Mouse (Mus musculus) heart, adult 11 months (tissue): ENCODE results near the gene Slc2a9.

Experiments used
- DNase-seq: peaks from one replicate; pipeline ENCODE4 v3.0.0; 2022

Gene Slc2a9

GRCm38 (mm10) chr5:38466569-38467110, 36.3 kb downstream of the Slc2a9 start:
- peak; percentile 69 for DNase-seq

- DNase-seq = peak; percentile 69
These were observed 41.7 kb downstream of the Slc2a9 start for GRCm38 (mm10) chr5:38461261-38461660.

GRCm38 (mm10) chr5:38450936-38451335, 52.0 kb downstream of the Slc2a9 start:
- DNase-seq = peak; percentile 71

GRCm38 (mm10) chr5:38449607-38450006, 53.3 kb downstream of the Slc2a9 start:
- peak; percentile 75 for DNase-seq

GRCm38 (mm10) chr5:38448121-38448520, 54.8 kb downstream of the Slc2a9 start:
- DNase-seq = peak; percentile 56

- peak; percentile 89 for DNase-seq
These were observed 56.5 kb downstream of the Slc2a9 start for GRCm38 (mm10) chr5:38446316-38446975.

GRCm38 (mm10) chr5:38441088-38441839, 61.7 kb downstream of the Slc2a9 start:
- peak; percentile 60 for DNase-seq

- peak; percentile 81 for DNase-seq
These were observed 62.5 kb downstream of the Slc2a9 start for GRCm38 (mm10) chr5:38440252-38441005.

- peak; percentile 74 for DNase-seq
These were observed 66.3 kb downstream of the Slc2a9 start for GRCm38 (mm10) chr5:38436681-38437080.

GRCm38 (mm10) chr5:38434875-38435274, 68.1 kb downstream of the Slc2a9 start:
- peak; percentile 64 for DNase-seq

- DNase-seq = no peak
These were observed 71.7 kb downstream of the Slc2a9 start for GRCm38 (mm10) chr5:38431201-38431600.

GRCm38 (mm10) chr5:38429106-38429505, 73.8 kb downstream of the Slc2a9 start:
- DNase-seq = peak; percentile 80

- DNase-seq = peak; percentile 39
These were observed 75.2 kb downstream of the Slc2a9 start for GRCm38 (mm10) chr5:38427757-38428156.

GRCm38 (mm10) chr5:38425569-38425968, 77.4 kb downstream of the Slc2a9 start:
- DNase-seq = peak; percentile 33

- peak; percentile 66 for DNase-seq
These were observed 80.5 kb downstream of the Slc2a9 start for GRCm38 (mm10) chr5:38422426-38422825.

- DNase-seq = no peak
These were observed 84.1 kb downstream of the Slc2a9 start for GRCm38 (mm10) chr5:38418799-38419198.

- no peak for DNase-seq
These were observed 99.3 kb downstream of the Slc2a9 start for GRCm38 (mm10) chr5:38403612-38404011.

- no peak for DNase-seq
These were observed 100.7 kb downstream of the Slc2a9 start for GRCm38 (mm10) chr5:38402288-38402687.

- no peak for DNase-seq
These were observed 114.1 kb downstream of the Slc2a9 start for GRCm38 (mm10) chr5:38388857-38389256.

GRCm38 (mm10) chr5:38388420-38388823, 114.5 kb downstream of the Slc2a9 start:
- no peak for DNase-seq

GRCm38 (mm10) chr5:38379970-38380369, 123.0 kb downstream of the Slc2a9 start:
- no peak for DNase-seq

- DNase-seq = no peak
These were observed 130.6 kb downstream of the Slc2a9 start for GRCm38 (mm10) chr5:38372369-38372768.

GRCm38 (mm10) chr5:38371308-38371707, 131.6 kb downstream of the Slc2a9 start:
- DNase-seq = no peak
